Mouse (Mus musculus) heart, embryonic 13.5 days (tissue): ENCODE results near the gene Otc. TPM values are rescaled to one million over a fixed set of nuclear protein-coding genes. Genes with fewer than 3 reads are reported as not detected.
A peak's percentile ranks its signal among the peaks of the same experiment; 100 is the strongest.

Experiments
- ATAC-seq: fragments of 200-750 bp; cut with Nextera tagmentation; 2 replicates; pipeline ENCODE4 v1.8.0; 2017; ENCODE audit warnings: moderate TSS enrichment; ENCODE audit not compliant: insufficient number of reproducible peaks, low FRiP score, low TSS enrichment; ENCODE audit errors: extremely low read depth
- H3K27ac ChIP-seq: fragments of 300-500 bp; sonication (generic); replicated peaks from 2 replicates; pipeline ENCODE4 v1.5.1; 2015; ENCODE audit warnings: moderate library complexity, mild to moderate bottlenecking, inconsistent platforms
- H3K27me3 ChIP-seq: fragments of 300-500 bp; sonication (generic); replicated peaks from 2 replicates; pipeline ENCODE4 v1.6.1; 2015; ENCODE audit warnings: mild to moderate bottlenecking, inconsistent platforms
- H3K36me3 ChIP-seq: fragments of 300-500 bp; sonication (generic); 2 replicates; pipeline ENCODE4 v1.6.1; 2015; ENCODE audit warnings: mild to moderate bottlenecking, inconsistent platforms
- H3K4me1 ChIP-seq: fragments of 300-500 bp; sonication (generic); 2 replicates; pipeline ENCODE4 v1.6.1; 2015; ENCODE audit warnings: inconsistent platforms
- H3K4me2 ChIP-seq: fragments of 300-500 bp; sonication (generic); 2 replicates; pipeline ENCODE4 v1.6.1; 2015; ENCODE audit warnings: inconsistent platforms, mild to moderate bottlenecking, moderate library complexity
- H3K4me3 ChIP-seq: fragments of 300-500 bp; sonication (generic); 2 replicates; pipeline ENCODE4 v1.5.1; 2015; ENCODE audit warnings: moderate library complexity, mild to moderate bottlenecking, inconsistent platforms
- H3K9ac ChIP-seq: fragments of 300-500 bp; sonication (generic); 2 replicates; pipeline ENCODE4 v1.6.1; 2015; ENCODE audit warnings: inconsistent platforms, mild to moderate bottlenecking, moderate library complexity
- H3K9me3 ChIP-seq: fragments of 300-500 bp; sonication (generic); 2 replicates; pipeline ENCODE4 v1.6.1; 2016; ENCODE audit warnings: inconsistent platforms
- WGBS: fragments of 180-500 bp; shearing (Covaris S2); methylation state at CpG from one replicate; pipeline ENCODE4 v1.1.7; 2015; ENCODE audit warnings: mixed read lengths; 5-methylcytosine and 5-hydroxymethylcytosine counted together
- polyA plus RNA-seq: library from polyadenylated mRNA; unstranded; fragments of >200 nt; fragmentation: Nextera tagmentation; extraction: Ambion mirVana; gene quantifications from 2 replicates; pipeline ENCODE4 v1.2.1, GENCODE M21; 2015

Otc gene
- polyA plus RNA-seq: 0.33 and 0.96 TPM in 2 replicates

GRCm38 (mm10) chrX:10251852-10252504, at the start of gene Otc:
Gene Otc (plus strand): TSS chrX:10252305.
- H3K27me3 ChIP-seq: no peaks in the 10 kb centered on the region
- H3K9ac ChIP-seq: no peak within 1 kb of the TSS
- ATAC-seq: no peak
- WGBS: 39% methylated on average over 2 of the region's 2 CpGs
- H3K36me3 ChIP-seq: no peaks in the 10 kb centered on the region
- no peaks in the 10 kb centered on the region for H3K4me1 ChIP-seq
- H3K9me3 ChIP-seq: no peaks in the 10 kb centered on the region
- no peak within 1 kb of the TSS for H3K4me3 ChIP-seq
- H3K4me2 ChIP-seq: no peak within 1 kb of the TSS
- no peak within 1 kb of the TSS for H3K27ac ChIP-seq

DNA sequence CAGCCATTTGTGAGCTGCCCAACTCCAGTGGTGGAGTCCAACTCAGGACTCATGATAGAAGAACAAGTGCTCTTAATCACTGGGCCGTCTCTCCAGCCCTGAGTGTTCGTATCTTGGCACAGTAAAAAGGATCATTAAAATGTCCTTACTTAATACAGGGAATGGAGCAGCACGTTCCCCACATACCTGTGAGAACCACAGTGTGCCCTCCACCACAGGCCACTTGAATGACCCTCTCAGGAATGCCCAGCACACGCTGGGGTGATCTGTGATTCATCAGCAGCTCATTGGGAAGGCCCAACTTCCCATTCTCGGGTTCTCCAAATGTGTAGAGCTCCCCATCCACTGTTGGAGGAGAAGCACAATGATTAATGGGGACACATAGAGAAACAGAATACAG, 46.2 kb upstream of the Otc start:
- 68% methylated on average over 5 of the region's 5 CpGs for WGBS
- no peak overlapping the region for H3K9ac ChIP-seq
- no peak for ATAC-seq

DNA sequence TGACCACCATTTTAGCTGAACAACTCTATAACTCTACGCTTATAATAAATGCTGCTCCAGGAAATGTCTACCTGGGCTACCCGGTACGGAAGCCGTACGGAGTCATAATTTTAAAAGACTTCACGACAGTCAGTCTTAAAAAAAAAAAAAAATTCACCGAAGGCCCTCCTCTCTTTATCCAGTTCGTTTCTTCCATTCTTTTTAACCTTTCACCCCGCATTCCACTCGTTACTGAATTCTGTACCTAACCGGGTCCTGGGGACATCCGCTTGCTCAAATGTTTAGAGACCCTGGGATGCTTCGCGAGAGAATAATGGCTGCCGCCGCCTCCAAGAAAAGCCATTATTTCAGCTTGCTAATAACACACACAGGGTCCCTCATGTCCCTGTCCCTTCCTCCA, 36.1 kb upstream of the Otc start:
- 12% methylated on average over 16 of the region's 16 CpGs for WGBS
- peak overlapping the region; percentile 63 for H3K4me3 ChIP-seq
- no peaks in the 10 kb centered on the region for H3K4me1 ChIP-seq
- peak overlapping the region; percentile 68 for H3K27ac ChIP-seq
- H3K4me2 ChIP-seq: peak overlapping the region; percentile 64
- H3K9me3 ChIP-seq: no peaks in the 10 kb centered on the region
- H3K36me3 ChIP-seq: no peaks in the 10 kb centered on the region
- ATAC-seq: no peak
- no peaks in the 10 kb centered on the region for H3K27me3 ChIP-seq
- H3K9ac ChIP-seq: peak overlapping the region; percentile 78

More for the DNA sequence above, 46.2 kb upstream of the Otc start:
- Histone ChIP-seq H3K4me2 (no peak overlapping the region), H3K9me3 (no peaks in the 10 kb centered on the region), H3K4me3 (no peak overlapping the region), H3K27ac (no peak overlapping the region), H3K4me1 (no peaks in the 10 kb centered on the region), H3K27me3 (no peaks in the 10 kb centered on the region), H3K36me3 (peaks cover 17% of the 10 kb centered on the region; the same call in 1 of the 2 replicates)

GRCm38 (mm10) chrX:10216410-10216949, 35.6 kb upstream of the Otc start, which contains the start of gene Rpgr:
Gene Rpgr (minus strand): TSS chrX:10216920.
- peak within 1 kb of the TSS; percentile 64 for H3K4me2 ChIP-seq
- H3K9ac ChIP-seq: peak within 1 kb of the TSS; percentile 78
- H3K9me3 ChIP-seq: no peaks in the 10 kb centered on the region
- no peaks in the 10 kb centered on the region for H3K27me3 ChIP-seq
- H3K4me3 ChIP-seq: peak within 1 kb of the TSS; percentile 63
- H3K27ac ChIP-seq: peak within 1 kb of the TSS; percentile 68
- ATAC-seq: peak; percentile 91
- H3K36me3 ChIP-seq: no peaks in the 10 kb centered on the region
- no peaks in the 10 kb centered on the region for H3K4me1 ChIP-seq
- WGBS: 10% methylated on average over 45 of the region's 47 CpGs

GRCm38 (mm10) chrX:10219281-10219680, 32.8 kb upstream of the Otc start:
- Histone ChIP-seq H3K4me3 (no peak overlapping the region), H3K9me3 (no peaks in the 10 kb centered on the region), H3K27me3 (no peaks in the 10 kb centered on the region), H3K27ac (no peak overlapping the region), H3K36me3 (no peaks in the 10 kb centered on the region), H3K4me1 (no peaks in the 10 kb centered on the region), H3K9ac (no peak overlapping the region), H3K4me2 (no peak overlapping the region)
- no peak for ATAC-seq
- 52% methylated on average over 6 of the region's 6 CpGs for WGBS

- no peaks in the 10 kb centered on the region for H3K27me3 ChIP-seq
- whole genome bisulfite sequencing: 58% methylated on average over 2 of the region's 2 CpGs
- ATAC-seq: no peak
- H3K4me2 ChIP-seq: no peak overlapping the region
- H3K36me3 ChIP-seq: no peaks in the 10 kb centered on the region
- no peak overlapping the region for H3K27ac ChIP-seq
- no peak overlapping the region for H3K4me3 ChIP-seq
- H3K4me1 ChIP-seq: no peaks in the 10 kb centered on the region
- no peaks in the 10 kb centered on the region for H3K9me3 ChIP-seq
- no peak overlapping the region for H3K9ac ChIP-seq
Observed at GRCm38 (mm10) chrX:10233051-10233450, 19.1 kb upstream of the Otc start.

GRCm38 (mm10) chrX:10234617-10235016, 17.5 kb upstream of the Otc start:
- Histone ChIP-seq H3K27me3 (no peaks in the 10 kb centered on the region), H3K9ac (no peak overlapping the region), H3K4me1 (no peaks in the 10 kb centered on the region), H3K27ac (no peak overlapping the region), H3K9me3 (no peaks in the 10 kb centered on the region), H3K4me2 (no peak overlapping the region), H3K36me3 (no peaks in the 10 kb centered on the region), H3K4me3 (no peak overlapping the region)
- 43% methylated on average over 3 of the region's 3 CpGs for WGBS
- ATAC-seq: no peak

DNA sequence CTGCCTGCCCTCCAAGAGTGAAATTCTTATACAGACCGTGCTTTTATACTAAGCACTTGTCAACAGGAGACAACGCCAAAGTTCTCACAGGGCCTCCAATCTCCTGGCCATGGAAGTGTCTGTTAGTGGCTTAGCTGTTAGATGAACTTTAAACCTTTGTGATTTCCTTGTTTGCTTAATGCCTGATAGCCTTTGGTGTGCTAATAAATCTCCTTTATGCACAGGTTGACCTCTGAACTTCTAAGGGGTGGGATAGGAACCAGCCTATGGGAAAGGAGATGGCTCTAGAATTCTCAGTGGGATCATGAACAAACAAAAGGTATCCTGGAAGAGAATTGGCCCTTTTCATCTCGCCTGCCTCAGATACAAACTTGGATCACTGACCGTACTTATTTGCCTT, 12.6 kb upstream of the Otc start:
- WGBS: 51% methylated on average over 4 of the region's 4 CpGs
- H3K9me3 ChIP-seq: no peaks in the 10 kb centered on the region
- H3K27me3 ChIP-seq: no peaks in the 10 kb centered on the region
- no peak overlapping the region for H3K9ac ChIP-seq
- H3K36me3 ChIP-seq: no peaks in the 10 kb centered on the region
- H3K27ac ChIP-seq: no peak overlapping the region
- no peak for ATAC-seq
- no peaks in the 10 kb centered on the region for H3K4me1 ChIP-seq
- H3K4me3 ChIP-seq: no peak overlapping the region
- H3K4me2 ChIP-seq: no peak overlapping the region

- H3K4me2 ChIP-seq: no peak overlapping the region
- H3K27ac ChIP-seq: no peak overlapping the region
- H3K27me3 ChIP-seq: no peaks in the 10 kb centered on the region
- no peaks in the 10 kb centered on the region for H3K36me3 ChIP-seq
- ATAC-seq: no peak
- 52% methylated on average over 3 of the region's 3 CpGs for WGBS
- no peaks in the 10 kb centered on the region for H3K9me3 ChIP-seq
- no peak overlapping the region for H3K4me3 ChIP-seq
- no peak overlapping the region for H3K9ac ChIP-seq
- no peaks in the 10 kb centered on the region for H3K4me1 ChIP-seq
Observed at GRCm38 (mm10) chrX:10243916-10244315, 8.2 kb upstream of the Otc start.

DNA sequence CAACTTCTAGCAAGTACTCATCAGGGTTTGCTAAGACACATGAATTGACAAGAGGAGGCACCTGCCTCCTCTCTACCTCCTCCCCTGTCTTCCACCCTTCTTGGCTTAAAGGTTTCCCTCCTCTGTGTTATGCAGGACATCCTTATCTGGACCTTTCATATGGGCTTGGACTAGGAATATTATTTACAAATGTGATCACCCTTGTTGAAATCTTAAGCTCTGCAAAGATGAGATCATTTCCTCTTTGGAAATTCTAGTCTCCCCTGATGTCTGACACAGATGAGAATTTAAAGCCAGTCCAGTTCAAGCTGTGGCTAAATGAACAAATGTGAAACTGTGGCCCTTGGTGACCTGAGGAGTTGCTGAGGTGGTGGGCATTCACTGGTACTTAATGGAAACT, 748 bp upstream of the Otc start:
- Histone ChIP-seq H3K36me3 (no peaks in the 10 kb centered on the region), H3K9ac (no peak overlapping the region), H3K4me2 (no peak overlapping the region), H3K9me3 (no peaks in the 10 kb centered on the region), H3K27me3 (no peaks in the 10 kb centered on the region), H3K4me1 (no peaks in the 10 kb centered on the region), H3K27ac (no peak overlapping the region), H3K4me3 (no peak overlapping the region)
- no peak for ATAC-seq

- H3K9me3 ChIP-seq: no peaks in the 10 kb centered on the region
- no peaks in the 10 kb centered on the region for H3K4me1 ChIP-seq
- H3K9ac ChIP-seq: no peak overlapping the region
- no peaks in the 10 kb centered on the region for H3K27me3 ChIP-seq
- H3K36me3 ChIP-seq: no peaks in the 10 kb centered on the region
- WGBS: 68% methylated on average over 1 of the region's 1 CpGs
- no peak overlapping the region for H3K4me3 ChIP-seq
- H3K4me2 ChIP-seq: no peak overlapping the region
- no peak overlapping the region for H3K27ac ChIP-seq
- no peak for ATAC-seq
Observed at GRCm38 (mm10) chrX:10257774-10258173, 5.7 kb downstream of the Otc start.

DNA sequence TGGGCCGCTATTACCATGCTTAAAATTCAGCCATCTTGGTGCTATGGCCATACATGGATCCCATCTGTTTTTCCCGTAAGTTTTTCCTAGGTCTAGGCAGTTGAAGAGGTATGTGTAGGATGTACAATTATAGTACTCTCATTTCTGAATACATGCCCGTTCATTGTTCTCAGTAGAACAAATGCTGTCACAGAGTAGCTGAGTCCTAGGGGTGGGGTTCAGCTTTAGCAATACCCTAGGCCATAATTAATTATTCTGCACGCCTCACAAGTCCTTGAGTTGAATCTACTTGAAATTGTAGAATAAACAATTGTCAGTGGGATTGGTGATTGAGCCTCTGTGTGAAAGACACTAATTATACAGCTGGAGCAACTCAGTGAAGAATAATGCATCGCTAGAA, 6.2 kb downstream of the Otc start:
- Histone ChIP-seq H3K4me2 (no peak overlapping the region), H3K27me3 (no peaks in the 10 kb centered on the region), H3K9ac (no peak overlapping the region), H3K4me1 (no peaks in the 10 kb centered on the region), H3K27ac (no peak overlapping the region), H3K36me3 (no peaks in the 10 kb centered on the region), H3K9me3 (no peaks in the 10 kb centered on the region), H3K4me3 (no peak overlapping the region)
- no peak for ATAC-seq
- 76% methylated on average over 5 of the region's 5 CpGs for WGBS
